Mouse (Mus musculus) bone marrow macrophage, adult 2 months (primary cell): ENCODE data around the gene Ankrd6.

ENCODE experiments used
- CTCF ChIP-seq: IDR thresholded peaks from 2 replicates; pipeline ENCODE4 v1.5.1; 2012; ENCODE audit warnings: low read depth, mild to moderate bottlenecking, low read length, moderate library complexity
- POLR2A ChIP-seq: IDR thresholded peaks from 2 replicates; pipeline ENCODE4 v1.6.1; 2012; ENCODE audit warnings: mild to moderate bottlenecking, low read depth, low read length, borderline replicate concordance

- TF ChIP-seq CTCF (no peak), POLR2A (no peak)
Observed at GRCm38 (mm10) chr4:32916689-32917385, 33.8 kb downstream of the Ankrd6 start.
